Mouse (Mus musculus) cerebellum, adult 2 months (tissue): ENCODE data around the gene Tec. TPM values are rescaled to one million over a fixed set of nuclear protein-coding genes. Genes with fewer than 3 reads are reported as not detected.

ENCODE experiments used
- DNase-seq, 2 experiments: peaks; one replicate each; pipeline ENCODE4 v3.0.0; 2021
- H3K27ac ChIP-seq: fragments of 200-500 bp; 2 replicates; pipeline ENCODE4 v1.5.1; 2012; ENCODE audit warnings: low read length, control low read depth, inconsistent platforms; ENCODE audit not compliant: insufficient read depth
- H3K27me3 ChIP-seq: fragments of 200-500 bp; 2 replicates; pipeline ENCODE4 v1.6.1; 2012; ENCODE audit warnings: inconsistent platforms, mild to moderate bottlenecking, low read length, moderate library complexity; ENCODE audit not compliant: control insufficient read depth, insufficient read depth
- H3K4me1 ChIP-seq: fragments of 200-500 bp; 2 replicates; pipeline ENCODE4 v1.6.1; 2011; ENCODE audit warnings: low read length; ENCODE audit not compliant: control insufficient read depth, insufficient read depth
- H3K4me3 ChIP-seq: fragments of 200-500 bp; replicated peaks from 2 replicates; pipeline ENCODE3; 2011; ENCODE audit warnings: mild to moderate bottlenecking, low read depth, low read length, control low read depth; ENCODE audit not compliant: insufficient read depth
- CTCF ChIP-seq: fragments of 200-500 bp; IDR thresholded peaks from 2 replicates; pipeline ENCODE4 v1.5.1; 2011; ENCODE audit warnings: low read depth, mild to moderate bottlenecking, control low read depth, low read length, moderate library complexity, borderline replicate concordance; ENCODE audit not compliant: insufficient read depth
- POLR2A ChIP-seq: fragments of 200-500 bp; IDR thresholded peaks from 2 replicates; pipeline ENCODE4 v1.6.1; 2011; ENCODE audit warnings: low read length, control low read depth, borderline replicate concordance; ENCODE audit not compliant: insufficient read depth
- WGBS: fragments of 180-500 bp; shearing (Covaris S2); methylation state at CpG from one replicate; pipeline ENCODE4 v1.1.7; 2018; 5-methylcytosine and 5-hydroxymethylcytosine counted together
- polyA plus RNA-seq: library from polyadenylated mRNA; depleted of rRNA; stranded (reverse); fragments of >200 nt; gene quantifications from 2 replicates; pipeline ENCODE4 v1.2.3, GENCODE M21; 2012

Gene Tec
- polyA plus RNA-seq, 1 experiment = 1.8 TPM

DNA sequence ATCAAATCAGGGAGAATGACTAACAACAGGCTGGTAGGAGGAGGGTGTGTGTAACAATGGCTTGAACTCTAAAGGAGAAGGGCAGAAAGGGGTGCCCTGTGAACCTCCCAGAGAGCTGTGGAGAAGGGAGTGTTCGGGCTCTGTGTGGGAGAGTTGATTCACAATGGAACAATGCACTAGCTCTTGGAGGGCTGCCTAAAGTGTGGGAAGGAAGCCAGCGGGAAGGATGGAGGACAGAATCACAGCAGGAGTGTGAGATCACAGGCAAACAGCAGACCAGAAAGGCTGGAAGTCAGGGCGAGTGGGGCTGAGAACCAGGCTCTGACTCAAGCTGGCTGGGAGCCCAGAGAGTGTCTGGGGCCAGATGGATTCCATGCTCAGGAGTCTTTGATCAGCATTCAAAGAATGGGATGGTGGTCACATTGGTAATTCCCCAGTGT is 12.6 kb downstream of the Tec start:
- TF ChIP-seq POLR2A (no peak), CTCF (0 out of 2 replicates have a peak, but pooled peaks have one; percentile 10)
- Histone ChIP-seq H3K27ac (peak overlapping the region; percentile 62; the same call in 1 of the 2 replicates), H3K4me3 (no peak overlapping the region), H3K27me3 (no peaks in the 10 kb centered on the region), H3K4me1 (peaks cover 17% of the 10 kb centered on the region)
- peak; percentile 98 for DNase-seq
- WGBS = 2% methylated on average over 3 of the region's 3 CpGs

DNA sequence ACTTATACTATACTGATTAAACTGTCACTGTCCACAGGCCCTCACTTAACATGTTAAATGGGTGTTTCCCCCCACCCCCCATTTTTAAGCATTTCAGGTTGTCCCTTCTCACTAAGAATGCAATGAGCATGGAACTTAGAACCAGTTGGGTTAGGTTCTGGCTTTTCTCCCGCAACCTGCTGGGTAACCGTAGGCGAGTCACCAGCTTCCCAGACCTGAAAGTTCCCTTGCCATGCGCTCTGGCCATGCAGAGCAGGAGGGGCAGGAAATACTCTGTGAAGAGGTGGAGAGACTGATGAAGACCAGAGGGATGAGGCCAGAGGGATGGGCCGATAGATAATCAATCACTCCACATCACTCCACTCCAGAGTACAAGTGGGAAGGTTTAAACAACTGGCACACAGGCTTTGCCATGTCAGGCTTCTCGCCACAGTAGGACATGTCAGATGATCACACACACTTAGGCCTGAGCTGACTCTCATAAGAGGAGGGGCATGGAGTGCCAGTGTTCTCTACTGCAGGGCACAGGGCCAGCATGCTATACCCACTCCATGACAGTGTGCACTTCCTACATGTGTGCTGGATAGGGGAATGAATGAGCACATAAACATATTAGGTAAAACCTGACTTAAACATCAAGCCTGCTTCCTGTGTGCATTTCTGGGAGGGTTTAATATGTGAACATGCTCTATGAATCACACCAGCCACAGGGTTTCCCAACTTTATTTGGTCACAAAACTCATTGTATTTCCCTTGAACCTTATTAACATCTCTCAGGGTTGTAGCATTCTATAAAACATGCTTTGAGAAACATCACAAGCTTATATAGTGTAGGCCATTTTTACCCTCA is 13.9 kb downstream of the Tec start:
- Histone ChIP-seq H3K4me3 (no peak overlapping the region), H3K27ac (no peak overlapping the region), H3K4me1 (peaks cover 17% of the 10 kb centered on the region), H3K27me3 (no peaks in the 10 kb centered on the region)
- no peak for TF ChIP-seq POLR2A
- TF ChIP-seq CTCF = no peak
- peak; percentile 63 to 76 for DNase-seq
- 44% methylated on average over 6 of the region's 6 CpGs for WGBS

DNA sequence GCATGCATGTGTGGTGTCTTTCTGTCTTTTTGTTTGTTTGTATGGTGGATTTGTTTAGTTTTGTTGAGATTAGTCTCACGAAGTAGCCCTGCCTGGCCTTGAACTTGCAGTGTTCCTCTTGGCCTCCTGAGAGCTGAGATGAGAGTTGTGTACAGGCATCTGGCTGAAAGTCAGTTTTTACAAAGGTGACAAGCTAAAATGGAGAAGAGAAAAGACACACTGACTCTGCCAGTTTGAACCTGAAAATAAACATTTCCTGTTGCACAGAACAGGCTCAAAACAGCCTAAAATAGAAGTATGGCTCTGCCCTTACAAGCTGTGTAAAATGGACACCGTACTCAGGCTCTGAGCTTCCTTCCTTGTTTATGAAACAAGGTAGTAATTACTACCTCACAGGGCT is 14.9 kb downstream of the Tec start:
- peaks cover 27% of the 10 kb centered on the region for H3K4me1 ChIP-seq
- no peak for TF ChIP-seq POLR2A
- no peak for TF ChIP-seq CTCF
- no peak for DNase-seq
- WGBS = 83% methylated on average over 2 of the region's 2 CpGs
- no peak overlapping the region for H3K4me3 ChIP-seq
- H3K27ac ChIP-seq = no peak overlapping the region
- H3K27me3 ChIP-seq = no peaks in the 10 kb centered on the region

DNA sequence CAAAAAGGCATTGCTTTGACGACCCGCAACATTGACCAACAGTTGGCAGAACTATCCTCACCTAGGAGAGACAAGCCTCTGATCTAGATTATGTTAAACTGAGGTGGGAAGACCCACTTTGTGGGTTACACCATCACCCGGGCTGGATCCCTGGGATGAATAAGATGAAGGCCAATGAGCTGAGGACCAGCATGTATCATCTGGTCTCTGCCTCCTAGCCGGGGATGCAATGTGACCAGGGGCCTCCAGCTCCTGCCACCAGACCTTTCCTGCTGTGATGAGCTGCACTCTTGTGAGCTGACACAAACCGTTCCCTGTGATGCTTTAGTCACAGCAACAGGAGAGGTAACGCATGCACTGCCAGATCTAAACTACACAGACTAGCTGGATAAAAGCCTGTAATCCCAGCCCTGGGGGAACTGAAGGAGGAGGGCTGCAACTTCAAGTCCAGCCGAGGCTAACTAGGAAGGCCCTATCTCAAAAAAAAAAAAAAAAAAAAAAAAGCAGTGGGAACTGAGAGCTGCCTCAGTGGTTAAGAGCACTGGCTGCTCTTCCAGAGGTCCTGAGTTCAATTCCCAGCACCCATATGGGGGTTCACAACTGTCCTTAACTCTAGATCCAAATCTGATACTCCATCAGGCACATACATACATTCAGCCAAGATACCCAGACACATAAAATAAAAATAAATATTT is 15.8 kb downstream of the Tec start:
- Histone ChIP-seq H3K4me3 (no peak overlapping the region), H3K27ac (no peak overlapping the region), H3K27me3 (no peaks in the 10 kb centered on the region), H3K4me1 (peaks cover 29% of the 10 kb centered on the region)
- DNase-seq = no peak
- 84% methylated on average over 7 of the region's 7 CpGs for WGBS
- TF ChIP-seq POLR2A (no peak), CTCF (no peak)

DNA sequence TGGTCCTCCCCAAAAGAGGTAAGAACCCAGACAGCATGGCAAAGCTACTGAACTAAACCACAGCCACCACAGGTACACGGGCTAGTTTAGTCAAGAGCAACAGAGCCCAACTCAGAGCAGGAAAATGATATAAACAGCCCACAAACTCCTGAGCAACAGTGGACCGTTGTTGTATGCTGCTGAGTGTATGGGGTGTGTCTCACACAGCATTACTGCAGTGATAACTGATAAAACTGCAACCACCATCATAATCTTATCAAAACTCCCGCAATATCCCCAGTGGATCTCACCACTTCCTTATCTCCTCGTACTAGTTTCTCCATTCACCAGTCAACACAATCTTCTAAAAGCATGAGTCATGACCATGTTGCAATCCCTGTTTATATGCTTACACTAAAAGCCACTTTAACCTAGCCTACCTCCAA is 16.6 kb downstream of the Tec start:
- Histone ChIP-seq H3K27ac (no peak overlapping the region), H3K27me3 (no peaks in the 10 kb centered on the region), H3K4me1 (peaks cover 33% of the 10 kb centered on the region), H3K4me3 (no peak overlapping the region)
- 97% methylated on average over 4 of the region's 4 CpGs for WGBS
- TF ChIP-seq POLR2A = no peak
- TF ChIP-seq CTCF = no peak
- DNase-seq = no peak

DNA sequence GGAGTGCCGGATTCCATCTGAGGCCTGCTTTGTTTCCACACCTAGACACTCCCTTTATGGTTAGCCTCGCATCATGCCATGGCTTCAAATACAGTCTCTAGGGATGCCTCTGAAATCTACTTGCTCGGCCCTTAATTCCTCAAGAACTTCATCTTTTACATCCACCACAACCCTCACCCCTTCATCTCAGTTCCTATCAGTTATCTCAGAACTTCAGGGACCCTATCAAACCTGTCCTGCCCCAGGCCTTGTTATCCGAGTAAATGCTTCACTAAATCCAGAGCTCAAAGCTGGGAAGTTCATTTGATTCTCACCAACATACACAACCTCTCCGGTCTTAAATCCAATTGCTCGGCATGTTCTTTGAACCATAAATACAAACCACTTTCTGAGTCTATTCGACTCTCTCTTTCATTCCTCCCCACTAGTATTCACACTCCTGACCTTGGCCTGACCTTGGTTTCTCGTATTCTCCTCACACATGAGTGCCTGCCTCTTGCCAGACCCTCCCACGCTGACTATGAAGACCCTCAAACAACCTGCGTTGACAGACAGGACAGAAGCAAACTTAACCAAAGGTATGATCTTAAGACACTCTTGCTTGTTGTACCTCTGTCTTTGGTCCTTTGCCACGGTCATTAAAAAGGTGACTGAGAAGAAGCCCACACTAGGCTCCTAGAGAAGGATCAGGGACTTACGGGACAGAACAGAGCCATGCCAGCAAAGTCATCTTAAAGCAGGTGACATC is 17.2 kb downstream of the Tec start:
- TF ChIP-seq CTCF = no peak
- TF ChIP-seq POLR2A = no peak
- 95% methylated on average over 12 of the region's 12 CpGs for WGBS
- Histone ChIP-seq H3K27me3 (no peaks in the 10 kb centered on the region), H3K4me1 (peaks cover 31% of the 10 kb centered on the region), H3K4me3 (no peak overlapping the region), H3K27ac (no peak overlapping the region)
- no peak for DNase-seq

DNA sequence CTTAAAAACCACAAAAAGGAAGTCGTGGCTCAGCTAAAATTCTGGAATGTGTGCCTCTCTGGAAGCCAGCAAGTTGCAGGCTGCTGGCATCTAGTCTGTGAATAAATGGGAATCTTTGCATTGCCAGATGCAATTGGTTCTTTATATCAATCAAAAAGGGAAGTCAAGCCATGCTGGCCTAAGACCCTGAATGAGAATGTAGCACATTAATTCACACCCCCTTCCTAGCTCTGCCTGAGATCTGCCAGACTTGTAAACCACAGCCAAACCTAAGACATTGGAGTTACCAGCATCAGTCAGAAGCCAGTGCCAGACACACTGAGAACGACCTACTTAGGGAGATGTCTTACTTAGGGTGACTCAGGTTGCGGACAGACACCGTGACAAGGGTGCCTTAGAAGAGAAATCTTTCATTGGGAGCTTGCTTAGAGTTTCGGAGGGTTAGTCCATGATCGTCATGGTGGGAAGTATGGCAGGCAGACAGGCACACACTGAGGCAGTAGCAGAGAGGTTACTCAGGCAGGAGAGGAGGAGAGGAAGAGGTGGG is 19.3 kb downstream of the Tec start:
- whole genome bisulfite sequencing = 43% methylated on average over 6 of the region's 6 CpGs
- Histone ChIP-seq H3K4me1 (peaks cover 25% of the 10 kb centered on the region; the same call in 1 of the 2 replicates), H3K27me3 (no peaks in the 10 kb centered on the region), H3K4me3 (no peak overlapping the region), H3K27ac (no peak overlapping the region)
- peak in 1 of 2 experiments; percentile 21 for DNase-seq
- TF ChIP-seq POLR2A = no peak
